Mouse (Mus musculus) small intestine, adult 2 months (tissue): ENCODE measurements around the gene Cacna2d1.

Source experiments
- CTCF ChIP-seq: fragments of 200-500 bp; IDR thresholded peaks from 2 replicates; pipeline ENCODE4 v1.5.1; 2012; ENCODE audit warnings: low read depth, mild to moderate bottlenecking, control low read depth, inconsistent platforms, low read length, moderate library complexity, mixed read lengths; ENCODE audit not compliant: insufficient replicate concordance, insufficient read length; ENCODE audit errors: extremely low read depth
- POLR2A ChIP-seq: fragments of 200-500 bp; IDR thresholded peaks from 2 replicates; pipeline ENCODE4 v1.6.1; 2012; ENCODE audit warnings: low read depth, mild to moderate bottlenecking, control low read depth, inconsistent platforms, low read length, moderate library complexity

- no peak for TF ChIP-seq CTCF
- TF ChIP-seq POLR2A = no peak
These were observed 383.3 kb downstream of the Cacna2d1 start for GRCm38 (mm10) chr5:16317680-16318242.
